Mouse (Mus musculus) kidney, postnatal 4 days (tissue): Measurements from ENCODE around the gene Samd10.

Experiments
- DNase-seq, 2 experiments: peaks; one replicate each; pipeline ENCODE4 v3.0.0; 2021; ENCODE audit warnings: mixed read lengths in 2 of 2

The Samd10 gene

DNA sequence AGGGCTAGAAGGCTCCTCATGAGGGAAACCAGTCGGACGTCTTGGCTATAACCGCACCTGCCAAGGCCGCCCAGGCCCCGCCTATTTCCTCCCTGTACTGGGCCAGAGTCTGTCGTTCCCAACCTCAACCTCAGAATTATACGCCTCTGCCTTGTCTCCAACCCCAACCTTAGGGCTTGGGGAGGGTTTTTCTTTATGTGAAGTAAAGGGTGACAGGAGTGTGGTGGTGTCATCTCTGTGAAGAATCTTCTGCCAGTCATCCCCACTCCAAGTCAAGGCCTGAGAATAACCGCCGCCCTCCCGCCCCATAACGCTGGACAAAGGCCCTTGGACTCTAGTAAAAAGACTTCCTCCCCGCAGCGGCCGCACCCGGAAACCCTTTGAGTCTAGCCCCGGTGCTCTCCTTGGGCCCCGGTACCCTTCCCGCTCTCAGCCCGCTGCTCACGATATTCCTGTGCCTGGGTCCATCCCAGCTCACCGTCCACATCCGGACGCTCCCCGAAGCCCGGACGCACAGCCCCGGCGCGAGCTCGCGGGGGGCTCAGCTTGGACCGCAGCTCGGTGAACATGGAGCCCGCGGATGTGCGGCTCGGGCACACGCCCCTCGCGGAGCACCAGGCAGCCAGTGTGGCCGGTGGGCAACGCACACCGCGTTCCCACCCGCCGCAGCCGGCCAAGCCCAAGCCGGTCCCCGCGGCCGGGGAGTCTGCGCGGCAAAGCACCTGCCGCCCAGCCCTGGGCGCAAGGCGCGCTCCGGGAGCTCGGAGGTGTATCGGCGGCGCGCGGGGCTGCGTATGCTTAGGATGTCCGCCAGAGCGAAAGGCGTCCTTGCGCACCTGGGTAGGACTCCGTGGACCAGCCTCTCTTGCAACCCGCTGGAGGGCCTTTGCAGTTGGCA, at the start of gene Samd10:
Samd10 (minus strand) TSS at position 759 of the 898 bp plus-strand sequence.
- peak; percentile 75 to 87 for DNase-seq

DNA sequence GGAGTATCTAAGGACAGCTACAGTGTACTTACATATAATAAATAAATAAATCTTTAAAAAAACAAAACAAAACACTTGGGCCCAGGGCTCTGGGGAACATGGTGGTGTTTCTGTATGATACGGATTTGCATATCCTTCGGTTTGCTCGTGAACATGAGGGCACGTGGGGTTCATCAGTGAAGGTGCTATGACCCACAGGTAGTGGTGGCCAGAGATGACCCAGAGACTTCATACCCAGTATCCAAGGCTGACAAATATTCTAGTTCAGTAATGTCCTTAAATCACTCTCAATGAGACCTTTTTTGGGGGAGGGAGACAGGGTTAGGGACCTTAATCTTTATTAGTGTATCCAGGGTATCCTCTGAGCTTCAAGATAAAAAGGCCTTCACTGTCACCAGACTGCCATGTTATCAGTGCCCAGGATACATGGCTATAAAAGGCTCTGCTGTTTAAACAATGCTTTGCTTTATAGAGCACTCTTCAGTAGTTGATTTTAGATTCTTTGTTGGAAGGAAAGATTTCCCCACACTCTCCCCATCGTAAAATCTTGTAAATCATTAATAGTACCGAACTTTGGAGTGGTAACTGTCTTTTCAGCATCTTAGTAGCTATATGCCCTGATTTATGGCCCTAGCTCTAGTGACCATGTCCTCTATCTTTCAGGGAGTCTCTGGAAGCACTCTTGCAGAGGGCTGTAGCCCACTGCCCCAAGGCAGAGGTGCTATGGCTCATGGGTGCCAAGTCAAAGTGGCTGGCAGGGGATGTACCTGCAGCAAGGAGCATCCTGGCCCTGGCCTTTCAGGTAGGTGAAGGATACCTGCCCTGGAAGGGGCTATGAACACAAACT, 47.8 kb upstream of the Samd10 start:
- no peak for DNase-seq

DNA sequence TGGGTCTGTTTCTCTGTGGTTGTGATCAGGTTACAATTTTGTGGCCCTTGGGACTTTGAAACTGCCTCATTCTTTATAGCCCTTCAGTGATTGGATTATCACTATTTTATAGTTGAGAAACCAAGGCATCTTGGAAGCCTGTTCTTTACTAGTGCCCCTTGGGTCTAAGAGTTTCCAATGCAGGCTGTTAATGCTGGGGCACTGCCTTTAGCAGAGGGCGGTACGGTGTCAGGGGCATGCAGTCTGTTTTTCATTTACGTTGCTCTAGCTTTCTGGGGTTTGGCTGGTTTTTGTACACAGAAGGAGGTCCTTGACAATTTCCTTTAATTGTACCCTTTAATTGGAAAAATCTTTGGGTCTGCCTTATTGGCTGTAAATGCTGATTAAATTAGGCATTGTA, 46.7 kb upstream of the Samd10 start:
- no peak for DNase-seq

DNA sequence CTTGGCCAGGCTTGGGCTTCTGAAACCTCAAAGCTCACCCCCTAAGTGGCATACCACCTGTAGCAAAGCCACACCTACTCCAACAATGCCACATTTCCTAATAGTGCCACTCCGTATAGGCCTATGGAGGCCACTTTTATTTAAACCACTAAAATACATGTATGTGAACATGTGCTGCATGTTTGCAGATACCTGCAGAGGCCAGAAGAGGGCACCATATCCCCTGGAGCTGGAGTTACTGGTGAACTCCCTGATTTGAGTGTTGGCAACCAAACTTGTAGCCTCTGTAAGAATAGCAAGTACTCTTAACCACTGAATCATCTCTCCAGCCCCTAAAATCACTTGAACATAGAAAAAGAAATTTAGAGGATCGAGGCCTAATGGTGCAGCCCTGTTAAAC, 45.3 kb upstream of the Samd10 start:
- peak; percentile 68 to 74 for DNase-seq

DNA sequence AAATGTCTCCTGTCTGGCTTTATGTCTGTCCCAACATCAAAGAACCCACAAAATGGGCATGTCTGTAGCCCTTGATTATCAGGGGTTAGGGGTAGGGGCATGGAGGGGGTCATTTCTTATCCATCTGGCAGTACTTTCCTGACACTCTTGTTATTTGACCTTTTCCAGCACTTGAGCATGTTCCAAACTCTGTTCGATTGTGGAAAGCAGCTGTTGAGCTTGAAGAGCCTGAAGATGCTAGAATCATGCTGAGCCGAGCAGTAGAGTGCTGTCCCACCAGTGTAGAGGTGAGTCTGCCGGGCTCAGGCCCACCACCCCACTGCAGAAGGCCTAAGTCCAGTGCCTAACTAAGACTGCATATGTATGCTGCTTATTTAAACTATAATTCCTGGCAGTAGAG, 36.9 kb upstream of the Samd10 start:
- DNase-seq = no peak

DNA sequence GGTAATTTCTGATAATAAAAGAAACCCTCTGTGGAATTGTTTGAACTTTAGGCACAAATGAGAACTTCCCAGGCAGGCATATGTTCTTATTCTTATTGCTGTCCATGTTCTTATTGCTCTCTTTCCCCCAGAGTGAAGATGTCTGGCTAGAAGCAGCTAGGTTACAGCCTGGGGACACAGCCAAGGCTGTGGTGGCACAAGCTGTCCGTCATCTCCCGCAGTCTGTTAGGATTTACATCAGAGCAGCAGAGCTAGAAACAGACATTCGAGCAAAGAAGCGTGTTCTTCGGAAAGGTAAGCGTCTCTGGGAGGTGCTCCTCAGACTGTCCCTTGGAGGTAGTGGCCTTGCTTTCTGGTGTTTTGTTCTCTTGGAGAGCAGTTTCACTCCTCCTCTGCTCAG, 33.6 kb upstream of the Samd10 start:
- no peak for DNase-seq

DNA sequence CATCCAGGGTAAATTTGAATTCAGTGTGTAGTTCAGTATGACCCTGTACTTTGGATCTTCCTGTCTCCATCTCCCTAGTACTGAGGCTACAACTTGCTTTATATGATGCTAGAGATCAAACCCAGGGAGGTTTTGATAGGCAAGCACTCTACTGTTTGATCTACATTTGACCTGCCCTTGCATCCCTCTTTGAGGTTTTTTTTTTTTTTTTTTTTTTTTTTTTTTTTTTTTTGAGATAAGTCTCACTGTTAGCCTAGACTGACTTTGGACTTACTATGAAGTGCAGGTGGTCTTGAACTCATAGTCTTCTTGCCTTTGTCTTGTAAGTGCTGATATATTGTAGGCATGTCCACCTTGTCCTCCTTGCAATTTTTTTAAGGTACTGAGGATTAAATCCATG, 29.5 kb upstream of the Samd10 start:
- no peak for DNase-seq

DNA sequence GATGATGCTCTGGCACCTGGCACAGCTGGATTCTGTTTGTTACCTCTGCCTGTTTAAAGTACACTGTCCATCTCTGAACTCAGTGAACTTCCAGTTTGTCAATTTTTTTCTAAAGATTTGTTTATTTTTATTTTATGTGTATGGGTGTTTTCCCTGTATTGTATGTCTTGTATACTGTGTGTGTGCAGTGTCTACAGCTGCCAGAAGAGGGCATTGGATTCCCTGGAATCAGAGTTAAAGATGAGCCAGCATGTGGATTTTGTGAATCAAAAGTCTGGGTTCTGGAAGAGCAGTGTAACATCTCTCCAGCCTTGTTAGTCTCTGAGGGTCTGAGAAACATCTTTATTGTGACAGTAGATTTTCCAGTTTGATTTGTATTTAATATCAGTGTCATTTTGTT, 24.4 kb upstream of the Samd10 start:
- DNase-seq = peak; percentile 49

DNA sequence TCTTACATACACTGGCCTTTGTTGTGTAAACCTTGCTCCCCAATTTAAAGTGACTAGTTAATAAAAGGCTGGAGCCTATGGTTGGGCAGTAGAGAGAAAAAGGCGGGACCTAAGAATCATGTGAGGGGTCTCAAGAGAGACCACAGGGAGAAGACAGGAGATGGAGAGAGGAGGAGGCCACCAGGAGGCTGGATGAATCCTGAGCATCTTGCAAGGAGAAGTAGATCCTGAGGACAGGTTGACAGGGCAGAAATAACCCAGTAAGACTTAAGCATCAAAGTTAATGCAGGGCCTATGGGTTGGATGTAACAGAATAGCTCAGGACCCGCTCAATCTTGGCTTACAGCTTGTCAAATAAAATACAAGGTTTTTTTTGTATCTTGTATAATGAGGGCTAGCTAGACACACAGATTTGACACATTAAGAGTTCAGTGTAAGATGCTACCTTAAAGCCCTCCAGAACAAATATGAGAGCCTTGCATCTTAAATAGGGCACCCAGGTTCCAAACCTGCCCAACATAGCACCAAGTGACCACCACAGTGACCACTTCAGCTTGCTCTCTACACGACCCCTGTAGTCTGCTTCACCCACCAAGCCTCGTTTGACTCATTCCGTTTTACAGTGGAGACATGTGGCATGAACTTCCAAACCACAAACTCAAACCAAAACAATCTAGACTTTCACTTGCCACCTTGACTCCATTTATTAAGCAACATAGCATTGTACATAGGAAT, 19.9 kb upstream of the Samd10 start:
- no peak for DNase-seq

DNA sequence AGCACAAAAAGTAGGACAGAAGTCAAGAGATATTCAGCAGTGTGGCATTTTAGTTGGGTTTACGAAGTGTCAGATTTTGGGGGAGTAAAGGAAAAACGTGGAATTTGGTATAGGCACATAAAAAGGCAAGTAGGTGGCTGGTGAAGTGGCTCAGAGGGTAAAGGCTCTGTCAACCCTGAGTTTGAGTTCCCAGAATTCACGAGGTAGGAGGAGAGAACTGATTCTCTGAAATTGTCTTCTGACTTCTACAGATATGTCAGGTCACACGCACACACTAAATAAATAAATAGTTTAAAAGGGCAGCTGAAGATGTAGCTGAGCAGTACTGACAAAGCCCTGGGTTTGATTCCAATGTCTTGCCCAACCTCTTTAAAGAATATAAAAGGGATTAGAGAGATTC, 3.4 kb upstream of the Samd10 start:
- DNase-seq = no peak

DNA sequence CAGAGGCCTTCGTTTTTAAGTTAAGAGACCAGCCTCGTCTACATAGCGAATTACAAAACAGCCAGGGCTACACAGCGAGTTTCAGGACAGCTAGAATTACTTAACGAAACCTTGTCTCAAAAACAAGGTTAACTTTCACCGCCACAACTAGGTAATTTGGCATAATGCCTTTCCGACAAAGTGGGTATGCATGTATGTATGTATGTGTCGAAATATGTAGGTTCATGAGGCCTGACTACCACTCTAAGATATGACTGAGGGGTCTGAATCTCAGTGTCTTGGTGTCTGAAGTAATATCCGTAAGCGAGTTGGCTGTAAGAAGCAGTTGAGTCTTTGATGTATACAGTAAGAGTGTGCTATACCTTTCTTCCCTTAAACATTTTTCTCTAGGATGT, 2.7 kb upstream of the Samd10 start:
- DNase-seq = no peak

DNA sequence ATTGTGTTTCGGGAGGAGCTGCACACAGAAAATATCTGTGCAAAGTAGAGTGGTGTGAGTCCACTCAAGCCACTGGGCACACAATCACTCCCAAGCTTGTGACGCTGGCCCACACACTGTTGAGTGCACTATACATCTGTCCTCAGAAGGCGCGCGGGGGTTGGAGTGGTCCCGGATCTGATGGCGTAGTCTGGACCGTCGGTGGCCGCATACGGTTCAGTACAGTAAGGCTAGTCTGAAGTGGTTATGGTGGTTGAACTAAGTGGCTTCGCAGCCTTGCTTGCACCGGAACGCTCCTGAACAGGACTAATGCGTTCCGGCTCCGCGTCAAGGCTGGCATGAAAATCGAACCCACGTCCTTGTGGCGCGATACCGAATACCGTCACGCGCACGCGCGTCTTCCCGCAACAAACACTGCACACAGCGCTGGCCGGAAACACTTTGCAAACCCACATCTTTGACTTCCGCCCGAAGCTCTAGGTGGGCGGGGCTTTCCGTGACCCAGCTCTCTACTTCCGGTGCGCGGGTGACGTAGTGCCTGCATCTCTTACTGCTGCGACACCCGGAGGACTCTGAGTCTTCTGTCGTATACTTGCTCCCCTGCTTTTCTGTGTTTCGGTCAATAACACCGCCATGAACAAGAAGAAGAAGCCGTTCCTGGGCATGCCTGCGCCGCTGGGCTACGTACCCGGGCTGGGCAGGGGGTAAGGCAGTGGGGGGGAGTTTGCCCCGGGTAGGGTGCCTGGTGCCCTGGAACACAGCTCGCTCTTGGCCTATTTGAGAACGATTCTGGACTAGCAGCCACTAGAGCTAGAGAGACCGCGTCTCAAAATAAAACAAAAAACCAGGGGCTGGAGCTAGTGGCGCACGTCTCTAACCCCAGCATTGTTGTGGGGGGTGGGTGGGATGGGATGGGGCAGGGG, 2.1 kb upstream of the Samd10 start:
- DNase-seq = peak; percentile 98 to 99

DNA sequence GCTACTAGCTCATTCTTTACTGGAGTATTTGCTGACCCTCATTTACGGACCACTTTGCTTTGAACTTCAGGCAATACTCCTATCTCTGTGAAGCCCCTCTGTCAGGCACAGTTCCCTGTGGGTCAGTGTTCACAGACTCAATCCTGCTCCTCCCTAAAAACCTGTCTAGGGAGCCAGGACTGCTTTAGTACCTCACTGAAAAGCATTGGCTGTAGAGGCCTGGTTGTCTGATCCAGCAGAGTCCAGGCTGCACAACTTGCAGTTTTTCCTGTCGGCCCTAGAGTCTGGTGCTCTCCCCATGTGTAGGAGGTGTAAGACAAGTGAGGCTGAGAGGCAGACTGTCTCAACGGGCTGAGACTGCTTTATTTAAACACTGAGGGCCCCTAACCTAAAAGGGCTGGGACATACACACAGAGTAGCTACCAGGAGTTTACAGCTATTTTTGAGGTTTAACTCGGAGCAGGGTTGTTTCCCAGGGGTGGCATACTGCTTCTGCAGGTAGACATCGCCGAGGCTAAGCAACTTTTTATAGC, 1.3 kb upstream of the Samd10 start:
- DNase-seq = no peak

DNA sequence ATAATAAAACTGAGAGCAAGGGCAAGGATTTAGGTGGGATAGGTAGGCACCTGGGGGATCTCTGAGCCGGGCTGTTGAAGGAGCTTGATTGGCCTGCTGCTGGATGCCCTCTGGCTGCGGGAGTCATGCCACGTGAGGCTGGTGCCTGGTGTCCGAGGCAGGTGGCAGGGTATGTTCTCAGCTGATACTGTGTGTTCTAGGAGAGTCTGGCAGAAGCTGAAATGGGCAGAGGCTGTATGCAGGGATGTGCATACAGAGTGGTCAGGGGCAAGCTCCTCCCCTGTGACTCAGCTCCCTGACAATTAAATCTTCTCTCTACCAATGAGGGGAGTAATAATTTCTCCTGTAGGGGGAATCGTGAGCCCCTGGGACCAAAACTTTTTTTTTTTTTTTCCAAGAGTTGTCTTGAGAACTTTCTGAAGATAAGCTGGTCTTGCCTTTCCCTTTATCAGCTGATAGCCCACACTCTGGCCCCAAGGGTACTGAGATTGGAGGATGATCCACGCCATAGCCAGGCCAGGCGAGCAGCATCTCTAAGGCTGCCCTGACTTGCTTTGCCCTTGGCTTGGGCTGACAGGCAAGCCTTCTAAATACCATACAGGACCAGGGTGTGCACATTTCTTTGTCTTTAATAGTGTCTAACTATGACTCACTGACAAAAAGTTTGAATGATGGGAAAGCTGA, 1.5 kb downstream of the Samd10 start:
- peak in 1 of 2 experiments; percentile 18 for DNase-seq

DNA sequence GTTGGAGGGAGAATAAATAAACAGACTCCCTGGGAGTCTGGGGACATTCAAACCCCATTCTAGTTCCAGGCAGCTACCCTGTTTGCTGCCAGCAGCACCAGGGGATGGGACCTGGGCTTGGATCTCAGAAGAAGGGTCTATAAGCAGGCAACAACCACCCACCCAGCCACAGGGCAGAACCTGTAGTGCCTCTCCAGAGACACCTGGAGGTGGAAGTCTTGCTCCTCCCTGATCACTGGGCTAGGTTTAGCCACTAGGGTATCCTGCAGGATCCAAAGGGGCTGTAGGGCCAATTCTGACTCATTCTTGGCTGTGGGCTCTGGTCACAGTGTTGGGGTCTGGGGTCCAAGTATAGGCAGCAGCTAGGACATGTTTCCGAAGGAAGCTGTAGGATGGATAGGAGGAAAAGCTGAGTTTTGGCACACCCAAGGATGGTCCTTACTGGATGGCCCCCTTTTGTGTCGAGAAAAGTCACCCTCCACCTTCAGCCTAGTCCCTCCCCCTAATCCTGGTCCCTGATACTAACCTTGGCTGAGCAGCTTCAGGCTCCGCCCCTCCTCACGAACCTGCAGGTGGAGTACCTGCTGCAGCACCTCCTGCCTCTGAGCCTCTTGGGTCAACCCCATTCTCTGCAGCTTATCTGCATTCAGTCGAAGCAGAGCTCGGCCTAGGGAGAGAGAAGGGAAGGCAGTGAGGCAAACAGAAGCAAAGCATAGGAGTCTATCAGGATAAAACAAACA, 2.6 kb downstream of the Samd10 start:
- peak in 1 of 2 experiments; percentile 9 for DNase-seq

DNA sequence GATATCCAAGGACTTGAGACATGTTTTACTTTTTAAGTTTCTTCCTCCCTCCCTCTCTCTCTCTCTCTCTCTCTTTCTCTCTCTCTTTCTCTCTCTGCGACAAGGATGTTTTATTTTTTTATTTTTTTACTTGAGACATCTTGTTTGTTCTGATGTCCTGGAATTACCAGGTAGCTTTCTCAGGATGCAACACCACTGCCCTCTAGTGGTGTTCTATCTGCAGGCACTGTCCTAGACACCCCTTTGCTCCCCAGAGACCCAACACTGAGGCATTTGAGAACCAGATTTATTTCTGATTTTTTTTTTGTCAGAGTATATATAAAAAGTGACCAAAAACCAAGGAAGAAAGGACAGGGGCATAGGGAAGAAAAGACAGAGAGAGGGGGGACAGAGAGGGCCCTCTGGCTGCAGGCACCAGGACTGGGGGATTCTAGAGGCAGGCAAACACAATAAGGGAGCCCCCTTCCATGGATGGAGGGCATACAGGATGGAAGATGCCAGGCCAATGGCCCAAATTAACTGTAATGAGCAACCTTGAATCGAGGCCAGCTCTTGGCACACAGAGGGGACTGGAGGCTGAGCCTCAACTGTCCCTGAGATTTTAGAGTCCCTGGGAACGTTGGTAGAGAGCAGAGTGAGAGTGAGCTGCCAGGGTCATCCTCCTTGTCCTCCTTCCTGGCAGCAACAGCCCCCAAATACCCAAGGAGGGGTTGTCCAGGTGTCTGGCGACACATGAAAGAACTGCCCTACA, 3.9 kb downstream of the Samd10 start:
- peak in 1 of 2 experiments; percentile 60 for DNase-seq

DNA sequence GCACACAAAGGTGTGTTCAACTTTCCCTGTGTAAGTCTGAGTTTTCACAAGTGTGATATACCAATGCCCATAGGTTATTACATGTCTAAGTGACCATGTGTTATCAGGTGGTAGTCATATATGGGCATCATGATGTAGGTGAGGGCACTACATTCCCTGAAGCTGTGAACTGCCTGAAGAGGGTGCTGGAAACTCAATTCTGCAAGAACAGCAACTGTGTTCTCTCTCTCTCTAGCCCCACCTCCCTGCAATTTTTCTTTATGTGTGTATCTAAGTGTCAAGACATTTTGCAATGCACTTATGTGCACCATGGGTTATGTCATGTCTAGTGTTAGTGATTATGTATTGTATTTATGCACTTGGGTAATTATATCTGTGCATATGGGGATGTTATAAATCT, 5.1 kb downstream of the Samd10 start:
- peak in 1 of 2 experiments; percentile 1 for DNase-seq

DNA sequence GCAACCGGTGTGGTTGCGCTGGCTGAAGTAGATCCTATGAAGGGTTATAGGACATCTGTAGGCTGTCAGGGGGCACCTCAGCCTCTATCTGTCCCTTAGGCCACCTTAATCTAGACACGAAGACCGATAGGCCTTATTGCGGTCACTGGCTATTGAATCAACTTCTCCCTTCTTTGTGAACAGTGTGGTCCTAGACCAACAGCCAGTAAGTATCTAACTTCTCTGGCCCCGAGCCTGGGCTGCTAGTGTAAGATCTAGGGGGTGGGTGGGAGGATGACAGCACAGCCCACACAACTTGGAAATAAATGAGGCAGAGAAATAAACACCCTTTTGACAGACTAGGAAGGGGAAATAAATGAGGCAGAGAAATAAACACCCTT, 6.0 kb downstream of the Samd10 start:
- DNase-seq = peak; percentile 65 to 78

DNA sequence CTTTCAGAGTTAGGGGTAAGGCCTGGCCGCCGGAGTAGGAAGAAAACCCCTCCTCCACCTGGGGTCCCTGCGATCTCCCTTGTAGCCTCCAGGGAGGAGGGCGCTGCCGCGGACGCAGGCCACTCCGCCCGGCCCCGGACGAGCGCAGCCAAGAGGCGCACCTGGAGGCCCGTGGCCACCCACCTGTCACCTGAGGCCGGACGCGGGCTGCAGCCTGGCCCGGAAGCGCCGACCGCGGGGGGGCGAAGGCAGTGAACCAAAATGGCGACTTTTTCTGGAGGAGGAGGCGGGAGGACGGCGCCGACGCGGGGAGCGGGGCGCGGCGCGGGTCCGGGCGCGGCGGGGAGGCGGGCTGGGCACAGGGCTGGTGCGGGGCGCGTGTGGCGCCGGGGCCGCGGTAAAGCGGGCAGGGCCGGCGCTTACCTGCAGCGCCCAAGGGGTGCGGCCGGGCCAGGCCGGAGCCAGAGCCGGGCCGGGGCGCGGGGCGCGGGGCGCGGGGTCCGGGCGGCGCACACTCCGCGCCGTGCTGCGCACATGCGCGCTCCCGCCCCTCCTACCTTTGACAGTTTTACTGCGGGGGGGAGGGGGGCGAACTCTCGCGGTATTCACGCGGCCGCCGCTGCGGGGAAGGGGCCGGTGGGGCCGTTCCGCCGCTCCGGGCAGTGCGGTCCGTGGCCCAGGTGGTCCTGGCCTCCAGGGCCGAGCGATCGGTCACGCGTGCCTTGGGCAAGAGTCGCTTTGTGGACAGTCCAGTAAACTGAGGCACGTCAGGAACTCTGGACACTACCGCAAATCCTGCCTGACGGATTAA, 6.6 kb downstream of the Samd10 start, which contains the start of gene Zfp512b:
Zfp512b (minus strand) TSS at position 573 of the 811 bp plus-strand sequence.
- peak; percentile 84 to 90 for DNase-seq
